Mouse (Mus musculus) c-Kit-positive CD71-negative TER-119-negative erythroid progenitor cells, embryonic 14.5 days (primary cell): Measurements from ENCODE around the gene Txnrd2.

Source experiments
- DNase-seq: peaks from one replicate; pipeline ENCODE4 v3.0.0-alpha.2; 2013; ENCODE audit warnings: low read depth

Txnrd2 gene

DNA sequence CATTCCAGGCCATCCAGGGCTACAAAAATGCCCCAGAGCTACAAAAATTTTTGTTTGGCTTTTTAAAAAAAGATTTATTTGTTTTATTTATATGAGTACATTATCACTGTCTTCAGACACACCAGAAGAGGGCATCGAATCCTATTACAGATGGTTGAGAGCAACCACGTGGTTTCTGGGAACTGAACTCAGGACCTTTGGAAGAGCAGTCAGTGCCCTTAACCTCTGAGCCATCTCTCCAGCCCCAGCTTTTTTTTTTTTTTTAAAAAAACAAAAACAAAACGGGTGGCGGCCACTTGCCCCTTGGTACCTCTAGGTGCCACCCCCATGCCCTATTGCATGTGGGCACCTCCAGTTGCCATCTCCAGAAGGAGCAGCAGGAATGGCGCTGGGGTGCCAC lies 8.7 kb upstream of the Txnrd2 start:
- no peak for DNase-seq

DNA sequence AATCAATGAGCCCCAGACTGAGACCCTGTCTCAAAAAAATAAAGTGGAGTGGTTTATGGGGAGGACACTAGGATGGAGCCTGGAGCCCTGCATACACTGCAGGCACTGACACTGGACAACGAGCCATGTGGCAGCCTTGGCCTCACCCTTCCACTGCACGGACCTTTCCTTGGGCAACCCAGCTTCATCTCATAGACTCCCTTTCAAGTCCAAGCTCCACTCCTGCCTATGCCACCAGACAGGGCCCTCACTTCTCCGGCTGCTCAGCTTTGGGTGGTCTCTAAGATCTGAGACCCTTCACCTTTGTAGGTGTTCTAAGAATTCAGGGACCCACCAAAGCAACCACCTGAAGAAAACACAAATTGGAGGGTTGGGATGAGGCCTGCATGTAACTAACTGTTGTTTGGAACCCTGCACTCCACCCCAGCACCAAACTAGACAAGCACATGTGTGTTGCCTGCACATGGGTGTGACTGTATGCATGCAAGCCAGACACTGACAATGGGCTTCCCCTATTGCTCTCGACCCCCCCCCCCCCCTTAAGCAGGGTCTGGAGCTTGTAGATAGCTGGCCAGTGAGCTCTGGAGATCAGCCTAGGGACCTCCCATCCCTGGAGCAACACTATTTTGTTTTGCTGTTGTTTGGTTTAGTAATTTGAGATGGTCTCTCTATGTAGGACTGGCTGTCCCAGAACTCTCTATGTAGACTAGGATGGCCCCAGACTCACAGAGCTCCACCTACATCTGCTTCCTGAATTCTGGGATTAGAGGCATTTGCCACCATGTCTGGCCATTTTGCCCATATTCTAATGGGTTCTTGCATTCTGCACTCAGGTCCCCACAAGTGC lies 7.2 kb upstream of the Txnrd2 start:
- no peak for DNase-seq

DNA sequence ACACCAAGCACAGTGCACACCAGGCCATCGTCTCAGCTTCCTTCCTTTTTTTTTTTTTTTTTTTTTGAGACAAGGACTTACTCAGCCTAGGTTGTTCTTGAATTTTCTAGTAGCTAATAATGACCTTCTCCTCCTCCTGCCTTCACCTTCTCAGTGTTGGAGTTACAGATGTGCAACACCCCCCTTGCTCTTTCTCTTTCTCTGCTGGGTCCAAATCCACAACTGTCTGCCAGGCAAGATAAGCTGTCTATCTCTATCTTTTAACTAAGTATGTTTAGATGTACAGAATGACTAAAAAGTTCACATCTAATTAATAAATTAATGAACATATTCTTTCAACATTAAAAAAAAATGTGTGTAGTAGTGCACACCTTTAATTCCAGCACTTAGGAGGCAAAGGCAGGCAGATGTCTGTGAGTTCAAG lies 6.6 kb upstream of the Txnrd2 start:
- DNase-seq, result no peak

- DNase-seq, result no peak
Observed at GRCm38 (mm10) chr16:18420571-18420970, 5.6 kb upstream of the Txnrd2 start.

GRCm38 (mm10) chr16:18423203-18423914 lies 2.8 kb upstream of the Txnrd2 start:
- DNase-seq, result no peak

GRCm38 (mm10) chr16:18423915-18424265 lies 2.3 kb upstream of the Txnrd2 start:
- no peak for DNase-seq

DNA sequence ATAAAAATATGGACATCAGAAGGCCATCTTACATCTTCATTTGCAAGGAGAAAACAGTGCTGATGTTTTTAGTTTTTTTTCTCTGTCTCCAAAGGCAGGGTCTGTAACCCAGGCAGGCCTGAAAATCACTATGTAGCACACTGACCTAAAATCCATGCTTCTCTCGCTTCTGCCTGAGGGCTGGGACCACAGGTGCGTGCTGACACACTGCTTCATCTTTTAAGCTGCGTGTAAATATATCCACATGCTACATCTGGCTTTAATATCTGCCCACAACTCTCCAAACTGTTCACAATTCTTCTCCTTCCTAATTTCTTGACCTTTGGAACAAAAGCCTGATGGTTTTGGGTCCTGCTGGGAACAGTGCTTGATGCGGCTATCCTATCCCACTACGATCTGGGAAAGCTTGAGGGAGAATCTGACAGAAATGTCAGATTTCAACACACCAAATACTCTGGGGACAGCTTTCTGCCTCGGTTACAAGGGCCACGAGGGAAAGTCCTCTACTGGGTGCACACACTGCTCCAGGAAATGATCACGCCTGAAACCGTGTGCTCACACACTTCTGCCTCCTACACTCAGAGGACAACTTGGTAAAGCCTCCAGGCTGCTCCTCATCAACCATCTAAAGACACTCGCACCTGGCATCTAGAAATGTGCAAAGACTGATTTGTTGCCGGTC lies 1.7 kb upstream of the Txnrd2 start:
- no peak for DNase-seq

DNA sequence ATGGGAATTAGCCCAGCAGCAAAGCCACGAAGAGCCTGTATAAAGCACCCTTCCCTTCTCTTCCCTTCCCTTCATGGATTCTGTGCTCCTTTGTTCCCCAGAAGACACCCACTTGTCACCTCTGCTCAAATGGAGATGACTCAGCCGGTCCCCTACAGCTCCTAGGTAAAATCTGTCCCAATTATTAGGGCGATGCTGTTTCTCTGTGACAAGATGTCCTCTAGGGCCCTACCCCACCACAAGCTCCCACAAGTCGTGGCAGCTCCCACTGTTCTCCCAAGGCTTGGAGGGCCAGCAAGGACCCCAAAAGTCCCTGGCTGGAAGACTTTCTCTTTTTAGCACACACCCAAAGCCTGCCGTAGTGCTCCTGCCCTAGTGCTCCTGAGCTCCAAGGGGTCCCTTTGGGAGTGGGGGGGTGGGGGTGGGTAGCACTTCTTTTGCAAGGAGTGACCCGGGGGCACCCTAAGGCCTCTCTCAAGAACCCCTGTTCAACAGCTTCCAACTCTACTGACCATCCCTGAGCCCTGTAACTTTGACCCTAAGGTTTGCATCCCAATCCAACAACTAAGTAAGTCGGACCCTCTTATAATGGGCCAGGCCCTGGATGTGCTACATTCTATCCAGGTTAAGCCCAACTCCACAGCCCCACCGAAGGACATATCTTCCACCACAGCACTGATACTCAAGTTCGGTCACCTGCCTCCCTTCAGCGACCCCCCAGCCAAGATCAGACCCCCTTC lies 539 bp upstream of the Txnrd2 start:
- no peak for DNase-seq

DNA sequence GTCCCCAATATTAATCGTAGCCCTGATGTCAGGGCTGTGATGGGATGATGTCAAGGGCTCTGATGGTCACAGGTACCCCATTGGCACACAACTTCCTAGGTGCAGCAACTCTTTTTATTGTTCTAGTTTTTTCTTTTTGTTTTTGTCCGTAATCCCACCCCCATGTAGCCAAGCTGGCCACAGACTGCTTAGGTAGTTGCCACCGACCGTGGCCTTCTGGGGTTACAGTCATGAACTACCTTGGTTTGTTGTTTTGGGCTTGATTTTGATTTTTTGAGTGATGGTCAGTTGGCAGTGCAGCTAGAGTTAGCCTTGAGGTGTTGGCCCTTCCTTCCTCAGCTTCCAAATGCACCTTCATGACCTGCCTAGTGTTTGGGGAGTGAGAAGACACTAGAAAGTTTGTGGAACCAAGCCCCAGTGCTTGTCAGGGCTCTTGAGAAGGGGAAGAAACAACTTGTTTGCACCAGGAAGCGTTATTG lies 657 bp downstream of the Txnrd2 start, which contains the start of gene Comt:
TSS of gene Comt (minus strand) at position 51 of the 479 bp plus-strand sequence.
- no peak for DNase-seq

GRCm38 (mm10) chr16:18428011-18428515 lies 1.9 kb downstream of the Txnrd2 start:
- DNase-seq, result no peak

GRCm38 (mm10) chr16:18428516-18429042 lies 2.4 kb downstream of the Txnrd2 start:
- no peak for DNase-seq

DNA sequence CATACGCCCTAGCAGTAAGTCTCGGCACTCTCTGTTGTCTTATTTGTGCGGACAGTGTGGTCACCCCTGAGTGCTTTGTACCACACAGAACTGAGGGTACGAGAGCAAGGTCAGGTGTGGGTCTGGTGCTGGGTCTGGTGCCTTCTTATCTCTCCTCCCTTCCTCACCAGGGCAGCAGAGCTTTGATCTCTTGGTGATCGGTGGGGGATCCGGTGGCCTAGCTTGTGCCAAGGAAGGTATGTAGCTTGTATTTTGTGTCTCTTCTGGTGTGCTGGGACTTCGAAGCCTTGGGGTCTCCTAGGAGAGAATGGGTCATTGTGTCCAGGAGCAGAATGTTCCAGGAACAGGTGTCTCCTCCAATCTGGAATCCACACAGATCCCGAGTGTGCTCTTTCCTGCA lies 3.5 kb downstream of the Txnrd2 start:
- no peak for DNase-seq

GRCm38 (mm10) chr16:18430641-18431212 lies 4.5 kb downstream of the Txnrd2 start:
- no peak for DNase-seq

DNA sequence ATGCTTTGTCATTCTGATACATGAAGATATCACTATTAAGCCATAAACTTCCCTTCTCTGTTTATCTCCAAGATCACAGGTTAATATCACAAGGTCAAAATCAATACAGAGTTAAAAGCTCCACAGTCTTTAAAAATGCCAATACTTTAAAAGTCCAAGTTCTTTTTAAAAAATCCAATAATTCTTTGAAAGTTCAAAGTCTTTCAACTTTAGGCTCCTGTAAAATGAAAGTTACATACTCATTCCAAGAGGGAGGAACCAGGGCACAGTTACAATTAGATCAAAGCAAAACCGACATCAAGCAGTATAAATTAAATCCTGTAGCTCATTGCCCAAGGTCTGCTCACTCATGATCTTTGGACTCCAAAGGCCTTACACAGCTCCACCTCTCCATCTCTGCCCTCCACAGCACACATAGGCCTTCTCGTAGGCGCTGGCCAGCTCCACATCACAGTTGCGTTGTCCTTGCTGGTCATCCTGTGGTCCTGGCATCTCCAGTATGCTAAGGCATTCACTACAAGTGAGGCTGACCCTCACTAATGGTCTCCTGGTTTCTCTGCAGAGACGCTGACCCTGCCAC lies 7.2 kb downstream of the Txnrd2 start:
- DNase-seq, result no peak

DNA sequence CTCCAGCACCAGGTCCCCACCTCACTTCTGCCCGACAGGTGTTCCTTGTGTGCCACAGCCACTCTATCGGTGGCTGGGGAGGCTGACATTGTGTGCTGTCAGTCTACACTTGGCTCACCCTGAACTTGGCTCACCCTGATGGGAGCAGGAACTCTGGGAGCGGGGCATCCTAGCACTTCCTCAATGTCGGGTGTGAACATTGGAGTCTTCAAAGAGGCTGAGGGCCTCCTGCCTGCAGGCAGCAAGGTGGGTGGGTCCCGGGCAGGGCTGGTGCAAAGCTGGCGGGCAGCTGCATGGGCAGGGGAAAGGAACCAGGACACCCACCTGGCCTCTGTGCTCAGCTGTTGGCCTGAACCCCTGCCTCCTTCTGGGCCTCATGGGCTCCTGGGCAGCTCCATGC lies 9.9 kb downstream of the Txnrd2 start:
- DNase-seq, result no peak

DNA sequence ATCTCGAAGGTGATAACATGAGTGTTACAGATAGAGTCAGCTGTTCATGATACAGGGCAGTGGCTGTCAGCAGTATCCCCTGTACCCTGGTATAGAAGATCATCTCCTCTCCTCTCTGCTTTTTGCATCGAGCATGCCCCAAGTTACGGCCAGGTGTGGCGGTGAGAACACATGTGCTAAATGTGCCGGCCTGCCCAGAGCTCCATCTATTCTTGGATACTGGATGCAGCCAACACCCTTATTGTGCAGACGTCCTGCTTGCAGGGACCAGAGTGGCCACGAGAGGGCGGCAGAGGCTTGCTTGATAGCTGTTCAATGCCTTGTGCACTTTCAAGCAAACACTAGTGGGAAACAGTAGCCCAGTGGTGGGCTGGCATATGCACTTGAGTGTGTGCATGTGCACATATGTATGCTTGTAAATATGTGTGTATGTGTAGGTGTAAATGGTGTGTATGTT lies 17.2 kb downstream of the Txnrd2 start:
- peak; percentile 75 for DNase-seq

- DNase-seq, result no peak
Observed at GRCm38 (mm10) chr16:18447243-18447642, 21.1 kb downstream of the Txnrd2 start.

GRCm38 (mm10) chr16:18448104-18448503 lies 21.9 kb downstream of the Txnrd2 start:
- no peak for DNase-seq

GRCm38 (mm10) chr16:18449005-18449404 lies 22.8 kb downstream of the Txnrd2 start:
- DNase-seq, result no peak

- no peak for DNase-seq
Observed at GRCm38 (mm10) chr16:18451486-18452181, 25.4 kb downstream of the Txnrd2 start.
